Mouse (Mus musculus): ENCODE measurements at regions not wholly inside any gene's neighbourhood (a gene's known extent, or its start where the extent isn't known, plus 50 kb on each side); places are given as distances from the start of the nearest gene placed in this dataset.

- H3K36me3 ChIP-seq (ENCODE audit: control insufficient read depth, insufficient read depth, low read length): no peaks in the 10 kb centered on the region
- no peak overlapping the region for H3K4me2 ChIP-seq (ENCODE audit: low read depth, low read length)
- H3K27me3 ChIP-seq (ENCODE audit: control insufficient read depth, insufficient read depth, low read length): no peaks in the 10 kb centered on the region
- WGBS: 84% methylated on average over 13 of the region's 13 CpGs
- H3K4me3 ChIP-seq (ENCODE audit: low read depth, low read length): no peak overlapping the region
- ATAC-seq (ENCODE audit: low read depth): no peak
- H3K4me1 ChIP-seq (ENCODE audit: control insufficient read depth, insufficient read depth, low read length): no peaks in the 10 kb centered on the region
- no peak overlapping the region for H3K27ac ChIP-seq (ENCODE audit: low read depth, low read length)
- no peaks in the 10 kb centered on the region for H3K9me3 ChIP-seq (ENCODE audit: control insufficient read depth, low read length)
- no peak overlapping the region for H3K9ac ChIP-seq (replicated peaks; ENCODE audit: low read depth, low read length)
Observed at GRCm38 (mm10) chr5:73729646-73730045, 78.5 kb downstream of the Spata18 start.

DNA sequence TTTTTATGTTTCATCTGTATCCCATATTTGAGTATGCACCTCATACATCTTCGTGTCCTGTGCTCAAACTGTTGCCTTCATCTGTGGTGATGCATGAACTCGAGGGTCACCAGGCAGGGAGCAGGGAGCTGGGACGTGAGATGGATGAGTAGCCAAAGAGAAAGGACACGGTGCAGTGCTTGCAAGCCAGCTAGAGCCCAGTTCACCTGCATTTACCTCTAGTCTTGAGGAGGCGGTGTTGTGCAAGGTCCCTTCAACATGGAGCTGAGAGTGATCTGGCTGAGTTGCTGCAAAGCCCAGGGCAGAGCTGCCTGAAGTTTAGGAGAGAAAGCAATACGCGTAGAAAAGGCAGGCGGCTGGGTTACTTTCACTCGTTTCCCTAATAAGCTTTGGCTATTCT, 80.2 kb downstream of the Spata18 start:
- Histone ChIP-seq H3K4me3 (ENCODE audit: low read depth, low read length) (no peak overlapping the region), H3K36me3 (ENCODE audit: control insufficient read depth, insufficient read depth, low read length) (no peaks in the 10 kb centered on the region), H3K9me3 (ENCODE audit: control insufficient read depth, low read length) (no peaks in the 10 kb centered on the region), H3K4me2 (ENCODE audit: low read depth, low read length) (no peak overlapping the region), H3K4me1 (ENCODE audit: control insufficient read depth, insufficient read depth, low read length) (no peaks in the 10 kb centered on the region), H3K27ac (ENCODE audit: low read depth, low read length) (no peak overlapping the region), H3K9ac (replicated peaks; ENCODE audit: low read depth, low read length) (no peak overlapping the region), H3K27me3 (ENCODE audit: control insufficient read depth, insufficient read depth, low read length) (no peaks in the 10 kb centered on the region)
- WGBS: 79% methylated on average over 9 of the region's 9 CpGs
- ATAC-seq (ENCODE audit: low read depth): no peak

- Histone ChIP-seq H3K27me3 (ENCODE audit: control insufficient read depth, insufficient read depth, low read length) (no peaks in the 10 kb centered on the region), H3K9ac (replicated peaks; ENCODE audit: low read depth, low read length) (no peak overlapping the region), H3K9me3 (ENCODE audit: control insufficient read depth, low read length) (no peaks in the 10 kb centered on the region), H3K4me2 (ENCODE audit: low read depth, low read length) (no peak overlapping the region), H3K4me3 (ENCODE audit: low read depth, low read length) (no peak overlapping the region), H3K27ac (ENCODE audit: low read depth, low read length) (no peak overlapping the region), H3K4me1 (ENCODE audit: control insufficient read depth, insufficient read depth, low read length) (no peaks in the 10 kb centered on the region), H3K36me3 (ENCODE audit: control insufficient read depth, insufficient read depth, low read length) (no peaks in the 10 kb centered on the region)
- no peak for ATAC-seq (ENCODE audit: low read depth)
- 61% methylated on average over 9 of the region's 9 CpGs for WGBS
Observed at GRCm38 (mm10) chr5:73731991-73732565, 80.9 kb downstream of the Spata18 start.

DNA sequence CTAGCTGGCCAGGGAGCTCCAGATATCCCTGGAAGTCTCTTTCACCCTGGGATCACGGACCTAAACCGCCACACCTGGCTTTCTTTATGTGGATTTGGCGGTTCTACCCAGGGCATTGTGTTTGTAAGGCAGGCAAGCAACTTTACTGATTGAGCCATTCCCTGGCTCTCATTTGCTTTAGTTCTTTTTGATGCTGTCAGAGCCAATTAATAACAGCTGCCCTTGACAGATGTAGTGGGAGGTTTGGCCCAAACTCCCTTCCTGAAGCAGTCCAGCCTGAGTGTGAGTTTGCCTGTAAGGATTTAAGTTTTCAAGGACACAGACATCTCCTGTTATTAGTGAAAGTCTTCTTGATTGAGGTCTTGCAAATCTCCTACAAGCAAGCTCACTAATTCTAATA, 89.6 kb downstream of the Spata18 start:
- WGBS: 90% methylated on average over 3 of the region's 3 CpGs
- no peak overlapping the region for H3K4me2 ChIP-seq (ENCODE audit: low read depth, low read length)
- no peak overlapping the region for H3K9ac ChIP-seq (replicated peaks; ENCODE audit: low read depth, low read length)
- H3K36me3 ChIP-seq (ENCODE audit: control insufficient read depth, insufficient read depth, low read length): no peaks in the 10 kb centered on the region
- H3K27ac ChIP-seq (ENCODE audit: low read depth, low read length): no peak overlapping the region
- no peak for ATAC-seq (ENCODE audit: low read depth)
- H3K27me3 ChIP-seq (ENCODE audit: control insufficient read depth, insufficient read depth, low read length): no peaks in the 10 kb centered on the region
- H3K4me1 ChIP-seq (ENCODE audit: control insufficient read depth, insufficient read depth, low read length): no peaks in the 10 kb centered on the region
- no peaks in the 10 kb centered on the region for H3K9me3 ChIP-seq (ENCODE audit: control insufficient read depth, low read length)
- no peak overlapping the region for H3K4me3 ChIP-seq (ENCODE audit: low read depth, low read length)

GRCm38 (mm10) chr5:73741441-73741840, 90.3 kb downstream of the Spata18 start:
- no peaks in the 10 kb centered on the region for H3K36me3 ChIP-seq (ENCODE audit: control insufficient read depth, insufficient read depth, low read length)
- no peak overlapping the region for H3K4me2 ChIP-seq (ENCODE audit: low read depth, low read length)

GRCm38 (mm10) chr5:73743953-73744352, 92.8 kb downstream of the Spata18 start:
- no peak overlapping the region for H3K27ac ChIP-seq (ENCODE audit: low read depth, low read length)
- no peak for ATAC-seq (ENCODE audit: low read depth)
- no peak overlapping the region for H3K4me2 ChIP-seq (ENCODE audit: low read depth, low read length)
- H3K9me3 ChIP-seq (ENCODE audit: control insufficient read depth, low read length): no peaks in the 10 kb centered on the region
- WGBS: 96% methylated on average over 1 of the region's 1 CpGs
- H3K4me3 ChIP-seq (ENCODE audit: low read depth, low read length): no peak overlapping the region
- H3K27me3 ChIP-seq (ENCODE audit: control insufficient read depth, insufficient read depth, low read length): no peaks in the 10 kb centered on the region
- no peaks in the 10 kb centered on the region for H3K36me3 ChIP-seq (ENCODE audit: control insufficient read depth, insufficient read depth, low read length)
- no peak overlapping the region for H3K9ac ChIP-seq (replicated peaks; ENCODE audit: low read depth, low read length)
- H3K4me1 ChIP-seq (ENCODE audit: control insufficient read depth, insufficient read depth, low read length): no peaks in the 10 kb centered on the region

More at GRCm38 (mm10) chr5:73741441-73741840, 90.3 kb downstream of the Spata18 start:
- Histone ChIP-seq H3K4me3 (ENCODE audit: low read depth, low read length) (no peak overlapping the region), H3K4me1 (ENCODE audit: control insufficient read depth, insufficient read depth, low read length) (no peaks in the 10 kb centered on the region), H3K27ac (ENCODE audit: low read depth, low read length) (no peak overlapping the region), H3K9ac (replicated peaks; ENCODE audit: low read depth, low read length) (no peak overlapping the region), H3K9me3 (ENCODE audit: control insufficient read depth, low read length) (no peaks in the 10 kb centered on the region), H3K27me3 (ENCODE audit: control insufficient read depth, insufficient read depth, low read length) (no peaks in the 10 kb centered on the region)
- WGBS: 73% methylated on average over 11 of the region's 11 CpGs
- ATAC-seq (ENCODE audit: low read depth): no peak

DNA sequence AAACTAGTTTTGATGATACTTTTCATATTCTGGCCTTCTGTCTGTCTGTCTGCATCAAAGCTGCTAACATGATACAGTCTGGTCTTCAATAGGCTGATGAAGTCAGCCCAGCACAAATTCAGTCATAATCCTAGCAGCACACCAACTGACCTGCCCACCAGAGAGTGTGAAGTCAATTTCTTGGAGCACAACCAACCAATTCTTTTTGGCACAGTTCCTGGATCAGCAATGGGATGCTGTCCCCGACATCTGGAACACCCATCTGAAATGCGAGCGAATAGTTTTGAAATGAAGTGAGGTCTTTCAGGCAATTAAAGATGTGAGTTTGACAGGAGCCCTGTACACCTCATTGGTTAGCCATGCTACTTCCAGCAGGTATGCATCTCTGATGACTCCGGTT, 98.6 kb downstream of the Spata18 start:
- H3K36me3 ChIP-seq (ENCODE audit: control insufficient read depth, insufficient read depth, low read length): no peaks in the 10 kb centered on the region
- no peak overlapping the region for H3K9ac ChIP-seq (replicated peaks; ENCODE audit: low read depth, low read length)
- WGBS: 85% methylated on average over 4 of the region's 4 CpGs
- no peak for ATAC-seq (ENCODE audit: low read depth)
- no peaks in the 10 kb centered on the region for H3K4me1 ChIP-seq (ENCODE audit: control insufficient read depth, insufficient read depth, low read length)
- H3K27me3 ChIP-seq (ENCODE audit: control insufficient read depth, insufficient read depth, low read length): no peaks in the 10 kb centered on the region
- no peak overlapping the region for H3K4me2 ChIP-seq (ENCODE audit: low read depth, low read length)
- H3K9me3 ChIP-seq (ENCODE audit: control insufficient read depth, low read length): no peaks in the 10 kb centered on the region
- no peak overlapping the region for H3K27ac ChIP-seq (ENCODE audit: low read depth, low read length)
- no peak overlapping the region for H3K4me3 ChIP-seq (ENCODE audit: low read depth, low read length)

DNA sequence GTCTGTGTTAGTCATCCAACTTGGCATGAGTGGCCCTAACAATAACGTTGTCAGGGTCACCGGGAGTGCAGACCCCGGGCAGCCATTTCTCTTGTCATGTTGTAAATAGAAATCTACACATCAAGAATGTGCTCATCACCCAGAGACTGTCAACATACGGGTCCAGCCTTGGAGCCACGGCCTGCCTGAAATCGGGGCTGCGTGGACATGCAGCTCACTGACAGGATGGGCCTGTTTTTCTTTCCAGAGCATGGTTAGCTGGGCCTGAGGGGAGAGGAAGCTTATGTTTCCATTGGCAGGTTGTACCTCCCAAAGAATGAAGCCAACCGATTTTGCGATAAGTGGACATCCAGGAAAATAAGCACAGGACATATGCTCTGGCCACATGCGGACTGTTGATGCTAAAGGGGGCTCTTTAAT, 101.1 kb downstream of the Spata18 start:
- no peak overlapping the region for H3K4me3 ChIP-seq (ENCODE audit: low read depth, low read length)
- H3K4me2 ChIP-seq (ENCODE audit: low read depth, low read length): no peak overlapping the region
- H3K4me1 ChIP-seq (ENCODE audit: control insufficient read depth, insufficient read depth, low read length): no peaks in the 10 kb centered on the region
- WGBS: 78% methylated on average over 10 of the region's 10 CpGs
- no peak for ATAC-seq (ENCODE audit: low read depth)
- H3K36me3 ChIP-seq (ENCODE audit: control insufficient read depth, insufficient read depth, low read length): no peaks in the 10 kb centered on the region
- no peak overlapping the region for H3K27ac ChIP-seq (ENCODE audit: low read depth, low read length)
- H3K27me3 ChIP-seq (ENCODE audit: control insufficient read depth, insufficient read depth, low read length): no peaks in the 10 kb centered on the region
- H3K9ac ChIP-seq (replicated peaks; ENCODE audit: low read depth, low read length): no peak overlapping the region
- no peaks in the 10 kb centered on the region for H3K9me3 ChIP-seq (ENCODE audit: control insufficient read depth, low read length)

DNA sequence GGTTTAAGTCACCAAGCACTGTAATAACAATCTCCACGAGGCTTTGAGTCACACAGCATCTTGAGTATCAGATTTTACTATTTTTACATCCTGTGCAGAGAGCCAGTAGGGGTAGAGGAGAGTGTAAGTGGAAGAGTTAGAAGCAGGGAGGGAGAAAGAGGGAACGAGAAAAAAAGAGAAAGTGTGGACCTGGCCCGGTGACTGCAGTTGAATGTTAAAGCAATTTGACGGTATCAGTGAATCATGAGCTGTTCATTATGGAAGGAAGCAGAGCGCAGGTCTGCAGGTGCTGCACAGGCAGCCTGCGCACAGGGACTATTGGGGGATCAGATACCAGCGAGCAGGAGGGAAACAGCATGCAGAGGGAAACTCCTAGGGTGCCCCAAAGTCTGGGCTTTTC, 102.6 kb downstream of the Spata18 start:
- no peak for ATAC-seq (ENCODE audit: low read depth)
- Histone ChIP-seq H3K9me3 (ENCODE audit: control insufficient read depth, low read length) (no peaks in the 10 kb centered on the region), H3K36me3 (ENCODE audit: control insufficient read depth, insufficient read depth, low read length) (no peaks in the 10 kb centered on the region), H3K27me3 (ENCODE audit: control insufficient read depth, insufficient read depth, low read length) (no peaks in the 10 kb centered on the region), H3K4me1 (ENCODE audit: control insufficient read depth, insufficient read depth, low read length) (no peaks in the 10 kb centered on the region), H3K9ac (replicated peaks; ENCODE audit: low read depth, low read length) (no peak overlapping the region), H3K4me2 (ENCODE audit: low read depth, low read length) (no peak overlapping the region), H3K27ac (ENCODE audit: low read depth, low read length) (no peak overlapping the region), H3K4me3 (ENCODE audit: low read depth, low read length) (no peak overlapping the region)
- WGBS: 66% methylated on average over 7 of the region's 7 CpGs
